Mouse (Mus musculus) lung, embryonic 16.5 days (tissue): ENCODE data around the gene Kcnmb2. TPM values are rescaled to one million over a fixed set of nuclear protein-coding genes. Genes with fewer than 3 reads are reported as not detected.

ENCODE experiments used
- ATAC-seq: fragments of 200-750 bp; cut with Nextera tagmentation; 2 replicates; pipeline ENCODE4 v1.8.0; 2017; ENCODE audit warnings: low read depth, mild to moderate bottlenecking, moderate library complexity
- H3K27ac ChIP-seq: fragments of 300-500 bp; sonication (generic); 2 replicates; pipeline ENCODE4 v1.5.1; 2014; ENCODE audit warnings: mild to moderate bottlenecking, control low read depth, low read length
- H3K27me3 ChIP-seq: fragments of 300-500 bp; sonication (generic); 2 replicates; pipeline ENCODE4 v1.6.1; 2014; ENCODE audit warnings: low read depth, low read length, mixed read lengths; ENCODE audit not compliant: control insufficient read depth, insufficient read depth
- H3K36me3 ChIP-seq: fragments of 300-500 bp; sonication (generic); 2 replicates; pipeline ENCODE4 v1.6.1; 2014; ENCODE audit warnings: low read length; ENCODE audit not compliant: control insufficient read depth, insufficient read depth
- H3K4me1 ChIP-seq: fragments of 300-500 bp; sonication (generic); replicated peaks from 2 replicates; pipeline ENCODE4 v1.6.1; 2014; ENCODE audit warnings: low read length, mixed read lengths; ENCODE audit not compliant: control insufficient read depth, insufficient read depth
- H3K4me2 ChIP-seq: fragments of 300-500 bp; sonication (generic); 2 replicates; pipeline ENCODE4 v1.6.1; 2014; ENCODE audit warnings: low read depth, low read length, control low read depth
- H3K4me3 ChIP-seq: fragments of 300-500 bp; sonication (generic); 2 replicates; pipeline ENCODE4 v1.5.1; 2014; ENCODE audit warnings: mild to moderate bottlenecking, low read length, control low read depth
- H3K9ac ChIP-seq: fragments of 300-500 bp; sonication (generic); 2 replicates; pipeline ENCODE4 v1.6.1; 2014; ENCODE audit warnings: low read length, control low read depth
- H3K9me3 ChIP-seq: fragments of 300-500 bp; sonication (generic); 2 replicates; pipeline ENCODE4 v1.6.1; 2016; ENCODE audit warnings: low read length; ENCODE audit not compliant: control insufficient read depth
- WGBS: fragments of 180-500 bp; shearing (Covaris S2); extraction: QIAGEN DNeasy Blood & Tissue Kit; methylation state at CpG from one replicate; pipeline ENCODE4 v1.1.7; 2014; 5-methylcytosine and 5-hydroxymethylcytosine counted together
- polyA plus RNA-seq: library from polyadenylated mRNA; unstranded; fragments of >200 nt; fragmentation: Nextera tagmentation; extraction: Ambion mirVana; gene quantifications from 2 replicates; pipeline ENCODE4 v1.2.1, GENCODE M21; 2015

The Kcnmb2 gene
- polyA plus RNA-seq: 0.67 and 1.7 TPM in 2 replicates

- no peaks in the 10 kb centered on the region for H3K36me3 ChIP-seq
- H3K4me1 ChIP-seq: peaks cover 10% of the 10 kb centered on the region; the same call in 1 of the 2 replicates
- H3K9ac ChIP-seq: no peak within 1 kb of the TSS
- H3K4me2 ChIP-seq: peak within 1 kb of the TSS; percentile 41
- ATAC-seq: 0 out of 2 replicates have a peak, but pooled peaks have one; percentile 26
- no peaks in the 10 kb centered on the region for H3K27me3 ChIP-seq
- no peak within 1 kb of the TSS for H3K27ac ChIP-seq
- peak within 1 kb of the TSS; percentile 26 for H3K4me3 ChIP-seq
- 3% methylated on average over 22 of the region's 22 CpGs for WGBS
- no peaks in the 10 kb centered on the region for H3K9me3 ChIP-seq
Observed at GRCm38 (mm10) chr3:31902504-31903330, at the start of gene Kcnmb2. Gene Kcnmb2, plus strand, starts transcription at chr3:31902507.

DNA sequence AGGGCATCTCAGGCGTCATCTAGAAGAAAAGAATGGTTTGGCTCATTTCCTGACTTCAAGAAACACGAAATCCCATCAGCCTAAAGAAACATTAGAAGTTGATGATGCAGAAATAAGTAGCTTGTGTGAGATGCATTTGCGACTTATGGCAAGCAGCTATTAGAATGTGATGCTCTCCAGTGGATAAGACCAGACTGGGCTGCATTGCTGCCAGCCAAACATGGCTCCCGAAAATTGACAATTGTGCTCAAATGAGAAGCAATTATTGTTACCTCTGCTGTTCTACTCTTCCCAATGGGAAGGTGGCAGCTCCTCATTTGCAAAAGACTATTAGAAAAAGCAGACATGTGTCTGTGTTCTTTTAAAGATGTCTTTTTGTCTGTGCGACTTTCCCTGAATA lies 38.8 kb upstream of the Kcnmb2 start:
- no peak for ATAC-seq
- Histone ChIP-seq H3K4me1 (no peaks in the 10 kb centered on the region), H3K27ac (no peak overlapping the region), H3K9me3 (no peaks in the 10 kb centered on the region), H3K27me3 (no peaks in the 10 kb centered on the region), H3K9ac (no peak overlapping the region), H3K4me2 (no peak overlapping the region), H3K4me3 (no peak overlapping the region), H3K36me3 (no peaks in the 10 kb centered on the region)
- WGBS: 75% methylated on average over 5 of the region's 5 CpGs

- H3K36me3 ChIP-seq: no peaks in the 10 kb centered on the region
- no peaks in the 10 kb centered on the region for H3K9me3 ChIP-seq
- WGBS: 59% methylated on average over 3 of the region's 3 CpGs
- no peak overlapping the region for H3K9ac ChIP-seq
- H3K4me1 ChIP-seq: no peaks in the 10 kb centered on the region
- no peak overlapping the region for H3K27ac ChIP-seq
- no peak overlapping the region for H3K4me3 ChIP-seq
- H3K4me2 ChIP-seq: no peak overlapping the region
- no peaks in the 10 kb centered on the region for H3K27me3 ChIP-seq
- ATAC-seq: no peak
Observed at GRCm38 (mm10) chr3:31864070-31864469, 38.2 kb upstream of the Kcnmb2 start.

- Histone ChIP-seq H3K4me2 (no peak overlapping the region), H3K27ac (no peak overlapping the region), H3K4me1 (no peaks in the 10 kb centered on the region), H3K9ac (no peak overlapping the region), H3K4me3 (no peak overlapping the region), H3K36me3 (no peaks in the 10 kb centered on the region), H3K9me3 (no peaks in the 10 kb centered on the region), H3K27me3 (no peaks in the 10 kb centered on the region)
- WGBS: 72% methylated on average over 3 of the region's 3 CpGs
- no peak for ATAC-seq
Observed at GRCm38 (mm10) chr3:31871461-31871860, 30.8 kb upstream of the Kcnmb2 start.

- 86% methylated on average over 12 of the region's 12 CpGs for WGBS
- Histone ChIP-seq H3K9me3 (no peaks in the 10 kb centered on the region), H3K9ac (no peak overlapping the region), H3K27me3 (no peaks in the 10 kb centered on the region), H3K36me3 (no peaks in the 10 kb centered on the region), H3K4me3 (no peak overlapping the region), H3K4me2 (no peak overlapping the region), H3K27ac (no peak overlapping the region), H3K4me1 (no peaks in the 10 kb centered on the region)
- ATAC-seq: no peak
Observed at GRCm38 (mm10) chr3:31882621-31883131, 19.6 kb upstream of the Kcnmb2 start.

DNA sequence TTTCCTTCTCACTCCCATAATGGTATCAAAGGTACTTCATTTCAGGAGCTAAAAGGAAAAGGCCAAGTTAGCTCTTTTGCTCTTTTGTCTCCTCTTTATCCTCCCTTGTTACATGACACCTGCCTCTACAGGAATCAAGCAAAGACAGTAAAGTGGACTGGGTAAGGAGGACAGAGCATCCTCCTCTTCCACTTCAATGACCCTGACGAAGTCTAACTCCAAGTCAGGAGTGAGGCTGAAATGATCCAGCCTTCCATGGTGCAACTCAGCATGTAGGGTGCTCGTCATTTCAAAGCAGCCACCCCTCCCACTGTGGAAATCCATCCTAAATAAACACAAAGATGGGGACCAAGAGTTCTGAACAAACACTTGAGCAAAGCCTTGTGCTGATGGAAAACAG lies 9.7 kb upstream of the Kcnmb2 start:
- no peak for ATAC-seq
- Histone ChIP-seq H3K9ac (no peak overlapping the region), H3K27me3 (no peaks in the 10 kb centered on the region), H3K27ac (no peak overlapping the region), H3K9me3 (no peaks in the 10 kb centered on the region), H3K4me1 (no peaks in the 10 kb centered on the region), H3K4me2 (no peak overlapping the region), H3K4me3 (no peak overlapping the region), H3K36me3 (no peaks in the 10 kb centered on the region)
- 34% methylated on average over 2 of the region's 2 CpGs for WGBS

GRCm38 (mm10) chr3:31903506-31903905 lies 1.2 kb downstream of the Kcnmb2 start:
- no peak overlapping the region for H3K9ac ChIP-seq
- H3K4me2 ChIP-seq: peak overlapping the region; percentile 41
- H3K36me3 ChIP-seq: no peaks in the 10 kb centered on the region
- H3K4me3 ChIP-seq: no peak overlapping the region
- ATAC-seq: peak; percentile 69; the same call in 1 of the 2 replicates
- H3K27me3 ChIP-seq: no peaks in the 10 kb centered on the region
- WGBS: 5% methylated on average over 9 of the region's 9 CpGs
- H3K9me3 ChIP-seq: no peaks in the 10 kb centered on the region
- H3K27ac ChIP-seq: no peak overlapping the region
- peaks cover 10% of the 10 kb centered on the region; the same call in 1 of the 2 replicates for H3K4me1 ChIP-seq

- H3K27me3 ChIP-seq: no peaks in the 10 kb centered on the region
- H3K36me3 ChIP-seq: no peaks in the 10 kb centered on the region
- 42% methylated on average over 5 of the region's 5 CpGs for WGBS
- no peaks in the 10 kb centered on the region for H3K9me3 ChIP-seq
- no peak overlapping the region for H3K4me3 ChIP-seq
- H3K4me1 ChIP-seq: peaks cover 10% of the 10 kb centered on the region; the same call in 1 of the 2 replicates
- H3K27ac ChIP-seq: no peak overlapping the region
- ATAC-seq: no peak
- H3K4me2 ChIP-seq: no peak overlapping the region
- H3K9ac ChIP-seq: no peak overlapping the region
Observed at GRCm38 (mm10) chr3:31904156-31904555, 1.8 kb downstream of the Kcnmb2 start.

GRCm38 (mm10) chr3:31911168-31911567 lies 8.9 kb downstream of the Kcnmb2 start:
- Histone ChIP-seq H3K27me3 (no peaks in the 10 kb centered on the region), H3K4me1 (no peaks in the 10 kb centered on the region), H3K9me3 (no peaks in the 10 kb centered on the region), H3K36me3 (no peaks in the 10 kb centered on the region), H3K9ac (no peak overlapping the region), H3K27ac (no peak overlapping the region), H3K4me3 (no peak overlapping the region), H3K4me2 (no peak overlapping the region)
- WGBS: 26% methylated on average over 5 of the region's 5 CpGs
- ATAC-seq: no peak
